In genomic region chr1:177428338-177428737, GRCm38 (mm10) we compare ENCODE assay signal across 18 mouse cellular contexts. TPM values are rescaled to one million over a fixed set of nuclear protein-coding genes. Genes with fewer than 3 reads are reported as not detected.
DNase-seq lines count a peak whose midpoint lies in the region; ATAC-seq and TF ChIP-seq lines count a peak whose summit lies in the region.
"Had no signal": no experiment of that assay in that cellular context is flagged by ENCODE, and none has a peak within 500 bp of the region (broad histone marks: within the 10 kb centered on the region; RNA-seq: fewer than 3 reads in every experiment).

No protein-coding gene starts in this region.

- peak overlapping the region; percentile 31 for H3K4me3 ChIP-seq in left cerebral cortex, adult 2 months
- H3K4me3 ChIP-seq in cerebellum, adult 2 months (replicated peaks; ENCODE audit: insufficient read depth, low read depth, low read length): no peak overlapping the region
- H3K4me3 ChIP-seq: forebrain, embryonic 12.5 days; gastrocnemius, adult 2 months; heart, embryonic 13.5 days; midbrain, embryonic 12.5 days had no signal

- 87% methylated on average over 14 of the region's 14 CpGs for WGBS in cerebellum, adult 2 months

- peak in 1 of 2 experiments; percentile 13 for DNase-seq in left cerebral cortex, adult 2 months (ENCODE audit: extremely low spot score in 1 of 2, low spot score in 2 of 2)
- no peak for DNase-seq in left cerebral cortex, postnatal 10 days (ENCODE audit: extremely low spot score in 1 of 2, low spot score in 2 of 2)
- peak; percentile 69 for DNase-seq in A20 (ENCODE audit: low read depth, low spot score)
- peak; percentile 16 for DNase-seq in induced T-regulatory cell, adult 2 months (ENCODE audit: low read depth)
- no peak for DNase-seq in ovary, postnatal 14 days (ENCODE audit: low spot score)
- no peak for DNase-seq in lung, postnatal 25 days (ENCODE audit: low spot score)
- DNase-seq in cerebellum, adult 2 months: no peak
- DNase-seq: adrenal gland, postnatal 10 days; cerebellum, adult 9-11 months; gastrocnemius, adult 2 months; heart, postnatal 4 days; left cerebral cortex, postnatal 4 days; lung, embryonic 14.5 days had no signal

- H3K27me3 ChIP-seq in cerebellum, adult 2 months (ENCODE audit: control insufficient read depth, insufficient read depth, low read length): no peaks in the 10 kb centered on the region
- H3K27me3 ChIP-seq: forebrain, embryonic 12.5 days; heart, embryonic 13.5 days; midbrain, embryonic 12.5 days had no signal

- H3K4me1 ChIP-seq in cerebellum, adult 2 months (ENCODE audit: control insufficient read depth, insufficient read depth, low read length): no peaks in the 10 kb centered on the region
- H3K4me1 ChIP-seq: forebrain, embryonic 12.5 days; midbrain, embryonic 12.5 days had no signal

- peak; percentile 53 for ATAC-seq in CD4-positive, CD25-positive, alpha-beta regulatory T cell, adult 4 months

- intact Hi-C loops in left cerebral cortex, adult 2 months (cut with DNase I): loop anchor here (1.0 to 5.0 kb wide), 4 partner anchors 46 to 171 kb away; partner anchors contain the start of gene Akt3
- intact Hi-C loops in left cerebral cortex, postnatal 10 days (cut with DNase I): no loop called here

- H3K27ac ChIP-seq in left cerebral cortex, adult 2 months: peak overlapping the region; percentile 50; the same call in 1 of the 2 replicates
- H3K27ac ChIP-seq in cerebellum, adult 2 months (ENCODE audit: insufficient read depth, low read length): no peak overlapping the region
- H3K27ac ChIP-seq: forebrain, embryonic 12.5 days; gastrocnemius, adult 2 months; heart, embryonic 13.5 days; macrophage; midbrain, embryonic 12.5 days had no signal

- TF ChIP-seq POLR2A in cerebellum, adult 2 months (IDR thresholded peaks at IDR 0.05; ENCODE audit: borderline replicate concordance, insufficient read depth, low read length): no peak

- TF ChIP-seq CTCF in left cerebral cortex, adult 2 months (IDR thresholded peaks at IDR 0.05): no peak
- no peak for TF ChIP-seq CTCF in cerebellum, adult 2 months (IDR thresholded peaks at IDR 0.05; ENCODE audit: borderline replicate concordance, insufficient read depth, low read depth, low read length)

RNA-seq across cellular contexts. Expression of gene Zbtb18, which starts 13.8 kb away (rescaled TPM):
- total RNA-seq in left cerebral cortex, adult 2 months (2021): 100 to 1,000 TPM; 351 to 386 TPM
- 100 to 1,000 TPM; 464 to 529 TPM for total RNA-seq in left cerebral cortex, postnatal 10 days (2021)
- polyA plus RNA-seq in CD4-positive, CD25-positive, alpha-beta regulatory T cell, adult 4 months (2017; shearing (Covaris generic)): 1 to 10 TPM; 1.7 to 3.2 TPM
- 193 and 234 TPM in 2 replicates for polyA plus RNA-seq in cerebellum, adult 2 months (2012; rRNA removed)

Comparison
In these comparisons a context has a peak if more than half of its experiments do, and no peak if none do; other contexts are left out.
1. DNase-seq: peak in A20 (single experiment) and induced T-regulatory cell, adult 2 months (single experiment); none in left cerebral cortex, postnatal 10 days (0 of 2), ovary, postnatal 14 days (single experiment), lung, postnatal 25 days (single experiment) and cerebellum, adult 2 months (0 of 2).